Mouse (Mus musculus): ENCODE measurements at regions not wholly inside any gene's neighbourhood (a gene's known extent, or its start where the extent isn't known, plus 50 kb on each side); places are given as distances from the start of the nearest gene placed in this dataset.

- Histone ChIP-seq H3K36me3 (ENCODE audit: insufficient read depth) (no peaks in the 10 kb centered on the region), H3K27me3 (ENCODE audit: insufficient read depth, low read length) (no peaks in the 10 kb centered on the region), H3K9me3 (ENCODE audit: low read length) (no peaks in the 10 kb centered on the region), H3K4me1 (ENCODE audit: insufficient read depth) (no peaks in the 10 kb centered on the region), H3K9ac (no peak overlapping the region), H3K27ac (ENCODE audit: low read depth, low read length) (no peak overlapping the region), H3K4me3 (ENCODE audit: low read depth, low read length) (no peak overlapping the region), H3K4me2 (ENCODE audit: low read depth) (no peak overlapping the region)
- no peak for TF ChIP-seq CTCF (IDR thresholded peaks at IDR 0.05; ENCODE audit: low read depth)
- no peak for DNase-seq
- ATAC-seq = no peak
- 94% methylated on average over 5 of the region's 5 CpGs for WGBS
These were observed 129.7 kb downstream of the Nuak1 start for GRCm38 (mm10) chr10:84310653-84311052.

GRCm38 (mm10) chr10:84312656-84313055 lies 127.7 kb downstream of the Nuak1 start:
- WGBS = 48% methylated on average over 7 of the region's 7 CpGs
- H3K9ac ChIP-seq = no peak overlapping the region
- no peaks in the 10 kb centered on the region for H3K27me3 ChIP-seq (ENCODE audit: insufficient read depth, low read length)
- no peaks in the 10 kb centered on the region for H3K36me3 ChIP-seq (ENCODE audit: insufficient read depth)
- H3K9me3 ChIP-seq (ENCODE audit: low read length) = no peaks in the 10 kb centered on the region
- TF ChIP-seq CTCF (IDR thresholded peaks at IDR 0.05; ENCODE audit: low read depth) = no peak
- no peak overlapping the region for H3K27ac ChIP-seq (ENCODE audit: low read depth, low read length)
- no peak overlapping the region for H3K4me2 ChIP-seq (ENCODE audit: low read depth)
- H3K4me1 ChIP-seq (ENCODE audit: insufficient read depth) = no peaks in the 10 kb centered on the region
- no peak overlapping the region for H3K4me3 ChIP-seq (ENCODE audit: low read depth, low read length)
- DNase-seq = no peak
- no peak for ATAC-seq

- no peak overlapping the region for H3K9ac ChIP-seq
- no peak overlapping the region for H3K4me3 ChIP-seq (ENCODE audit: low read depth, low read length)
- ATAC-seq (no peak), DNase-seq (no peak)
- H3K27me3 ChIP-seq (ENCODE audit: insufficient read depth, low read length) = no peaks in the 10 kb centered on the region
- no peak for TF ChIP-seq CTCF (IDR thresholded peaks at IDR 0.05; ENCODE audit: low read depth)
- no peaks in the 10 kb centered on the region for H3K4me1 ChIP-seq (ENCODE audit: insufficient read depth)
- 94% methylated on average over 1 of the region's 1 CpGs for whole genome bisulfite sequencing
- no peak overlapping the region for H3K27ac ChIP-seq (ENCODE audit: low read depth, low read length)
- no peaks in the 10 kb centered on the region for H3K36me3 ChIP-seq (ENCODE audit: insufficient read depth)
- H3K9me3 ChIP-seq (ENCODE audit: low read length) = no peaks in the 10 kb centered on the region
- H3K4me2 ChIP-seq (ENCODE audit: low read depth) = no peak overlapping the region
These were observed 123.5 kb downstream of the Nuak1 start for GRCm38 (mm10) chr10:84316857-84317256.

GRCm38 (mm10) chr10:84317960-84318359 lies 122.4 kb downstream of the Nuak1 start:
- H3K4me2 ChIP-seq (ENCODE audit: low read depth) = no peak overlapping the region
- H3K9me3 ChIP-seq (ENCODE audit: low read length) = no peaks in the 10 kb centered on the region
- no peak for TF ChIP-seq CTCF (IDR thresholded peaks at IDR 0.05; ENCODE audit: low read depth)
- DNase-seq = no peak
- no peak for ATAC-seq
- no peak overlapping the region for H3K9ac ChIP-seq
- WGBS = 36% methylated on average over 5 of the region's 5 CpGs
- no peaks in the 10 kb centered on the region for H3K27me3 ChIP-seq (ENCODE audit: insufficient read depth, low read length)
- H3K4me3 ChIP-seq (ENCODE audit: low read depth, low read length) = no peak overlapping the region
- H3K4me1 ChIP-seq (ENCODE audit: insufficient read depth) = no peaks in the 10 kb centered on the region
- H3K36me3 ChIP-seq (ENCODE audit: insufficient read depth) = no peaks in the 10 kb centered on the region
- H3K27ac ChIP-seq (ENCODE audit: low read depth, low read length) = no peak overlapping the region

All from forebrain, postnatal 0 days (tissue).